Mouse (Mus musculus): ENCODE results near the gene Lpp. TPM values are rescaled to one million over a fixed set of nuclear protein-coding genes. Genes with fewer than 3 reads are reported as not detected.

The Lpp gene
- 29.7 TPM for polyA plus RNA-seq (2017; shearing (Covaris generic))

GRCm38 (mm10) chr16:24392651-24393555 is at the start of gene Lpp:
Gene Lpp (plus strand): TSS chr16:24393507.

All from CD4-positive, CD25-positive, alpha-beta regulatory T cell (primary cell).